Mouse (Mus musculus) C2C12 (cell line): ENCODE results near the gene Cbfb.

ENCODE experiments used
- CTCF ChIP-seq: IDR thresholded peaks from one replicate; pipeline ENCODE4 v1.5.1; 2011; ENCODE audit not compliant: control insufficient read depth, insufficient read depth, insufficient read length
- FOSL1 ChIP-seq: IDR thresholded peaks from one replicate; pipeline ENCODE4 v1.8.0; 2011; ENCODE audit warnings: mild to moderate bottlenecking, low read length; ENCODE audit not compliant: poor library complexity, insufficient read depth, severe bottlenecking
- MAX ChIP-seq: IDR thresholded peaks from one replicate; pipeline ENCODE4 v1.6.1; 2011; ENCODE audit warnings: mild to moderate bottlenecking, control low read depth
- MYOG ChIP-seq: IDR thresholded peaks from one replicate; pipeline ENCODE4 v1.6.1; 2011; ENCODE audit not compliant: control insufficient read depth, insufficient read length; ENCODE audit errors: extremely low read depth
- USF1 ChIP-seq: IDR thresholded peaks from one replicate; pipeline ENCODE4 v1.6.1; 2011; ENCODE audit warnings: low read depth, mild to moderate bottlenecking, control low read depth, moderate library complexity

DNA sequence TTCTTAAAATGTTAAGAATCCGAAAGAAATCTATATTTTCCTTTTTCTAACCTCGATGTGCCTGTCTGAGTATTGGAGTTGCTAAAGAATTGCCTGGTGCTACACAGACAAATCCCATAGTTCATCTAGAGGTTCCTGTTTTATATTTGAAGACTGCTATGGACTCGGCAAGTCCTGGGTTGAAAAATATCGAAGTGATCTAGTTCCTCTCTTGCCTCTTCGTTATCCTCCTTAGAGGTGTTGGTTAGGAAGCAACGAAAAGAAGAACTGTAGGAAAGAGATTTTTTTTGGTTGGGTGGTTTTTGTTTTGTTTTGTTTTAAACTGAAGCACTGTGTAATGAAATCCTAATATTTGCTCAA is 1.5 kb downstream of the Cbfb start:
- TF ChIP-seq CTCF, result no peak
- TF ChIP-seq USF1, result no peak
- no peak for TF ChIP-seq MAX
- TF ChIP-seq MYOG, result no peak
- TF ChIP-seq FOSL1, result no peak
